ENCODE assay signal across 9 mouse cellular contexts in genomic region chr4:120420685-120421084, GRCm38 (mm10). TPM values are rescaled to one million over a fixed set of nuclear protein-coding genes. Genes with fewer than 3 reads are reported as not detected.
DNase-seq lines count a peak whose midpoint lies in the region; ATAC-seq and TF ChIP-seq lines count a peak whose summit lies in the region.
"Had no signal": no experiment of that assay in that cellular context is flagged by ENCODE, and none has a peak within 500 bp of the region (broad histone marks: within the 10 kb centered on the region; RNA-seq: fewer than 3 reads in every experiment).

No protein-coding gene starts in this region.

- TF ChIP-seq CTCF in hindbrain, postnatal 0 days (IDR thresholded peaks at IDR 0.05; ENCODE audit: low read depth), result no peak

- no peaks in the 10 kb centered on the region for H3K9me3 ChIP-seq in hindbrain, embryonic 11.5 days (ENCODE audit: control insufficient read depth, low read length)
- no peaks in the 10 kb centered on the region for H3K9me3 ChIP-seq in hindbrain, embryonic 13.5 days
- no peaks in the 10 kb centered on the region for H3K9me3 ChIP-seq in hindbrain, postnatal 0 days (ENCODE audit: low read length)
- no peaks in the 10 kb centered on the region for H3K9me3 ChIP-seq in lung, embryonic 16.5 days (ENCODE audit: control insufficient read depth, low read length)

- H3K4me1 ChIP-seq in hindbrain, embryonic 11.5 days (replicated peaks; ENCODE audit: control insufficient read depth, insufficient read depth, low read length), result no peaks in the 10 kb centered on the region
- peaks cover 17% of the 10 kb centered on the region for H3K4me1 ChIP-seq in hindbrain, embryonic 13.5 days (replicated peaks)
- peaks cover 6% of the 10 kb centered on the region; the same call in 1 of the 2 replicates for H3K4me1 ChIP-seq in hindbrain, postnatal 0 days (ENCODE audit: insufficient read depth, low read length)
- H3K4me1 ChIP-seq in lung, embryonic 16.5 days (replicated peaks; ENCODE audit: control insufficient read depth, insufficient read depth, low read length), result no peaks in the 10 kb centered on the region

- H3K4me3 ChIP-seq in hindbrain, embryonic 11.5 days (ENCODE audit: low read depth, low read length), result no peak overlapping the region
- H3K4me3 ChIP-seq in hindbrain, embryonic 13.5 days, result no peak overlapping the region
- H3K4me3 ChIP-seq in hindbrain, postnatal 0 days (ENCODE audit: low read length), result no peak overlapping the region
- no peak overlapping the region for H3K4me3 ChIP-seq in lung, embryonic 16.5 days (ENCODE audit: low read length)

- H3K4me2 ChIP-seq in hindbrain, embryonic 11.5 days (replicated peaks; ENCODE audit: low read depth, low read length), result no peak overlapping the region
- H3K4me2 ChIP-seq in hindbrain, embryonic 13.5 days, result no peak overlapping the region
- no peak overlapping the region for H3K4me2 ChIP-seq in hindbrain, postnatal 0 days (ENCODE audit: low read depth, low read length)
- no peak overlapping the region for H3K4me2 ChIP-seq in lung, embryonic 16.5 days (ENCODE audit: low read depth, low read length)

- ATAC-seq in hindbrain, embryonic 11.5 days (ENCODE audit: low FRiP score), result no peak
- ATAC-seq in hindbrain, embryonic 13.5 days (ENCODE audit: low FRiP score), result no peak
- ATAC-seq in hindbrain, postnatal 0 days, result no peak
- ATAC-seq in lung, embryonic 16.5 days (ENCODE audit: low read depth), result peak; percentile 38; the same call in 1 of the 2 replicates
- ATAC-seq in CD4-positive, CD25-positive, alpha-beta regulatory T cell, adult 4 months, result no peak
- ATAC-seq: forebrain, embryonic 14.5 days had no signal

- no peaks in the 10 kb centered on the region for H3K36me3 ChIP-seq in hindbrain, embryonic 11.5 days (ENCODE audit: control insufficient read depth, insufficient read depth, low read length)
- H3K36me3 ChIP-seq in hindbrain, embryonic 13.5 days, result no peaks in the 10 kb centered on the region
- H3K36me3 ChIP-seq in hindbrain, postnatal 0 days (ENCODE audit: insufficient read depth, low read length), result no peaks in the 10 kb centered on the region
- no peaks in the 10 kb centered on the region for H3K36me3 ChIP-seq in lung, embryonic 16.5 days (ENCODE audit: control insufficient read depth, insufficient read depth, low read length)

- peak; percentile 41 for DNase-seq in hindbrain, embryonic 11.5 days (ENCODE audit: low spot score)
- peak; percentile 49 to 67 for DNase-seq in cerebellum, postnatal 14 days
- peak; percentile 27 for DNase-seq in hindbrain, postnatal 0 days (ENCODE audit: low spot score)
- DNase-seq in thymus, postnatal 25 days, result no peak
- DNase-seq in embryo, embryonic 10 days (ENCODE audit: low spot score), result no peak

- H3K27ac ChIP-seq in hindbrain, embryonic 11.5 days (ENCODE audit: low read depth, low read length), result no peak overlapping the region
- H3K27ac ChIP-seq in hindbrain, embryonic 13.5 days, result no peak overlapping the region
- H3K27ac ChIP-seq in hindbrain, postnatal 0 days, result no peak overlapping the region
- H3K27ac ChIP-seq in lung, embryonic 16.5 days (ENCODE audit: low read length), result no peak overlapping the region

- no peaks in the 10 kb centered on the region for H3K27me3 ChIP-seq in hindbrain, embryonic 11.5 days (ENCODE audit: control insufficient read depth, insufficient read depth, low read length)
- H3K27me3 ChIP-seq in hindbrain, embryonic 13.5 days, result no peaks in the 10 kb centered on the region
- no peaks in the 10 kb centered on the region for H3K27me3 ChIP-seq in hindbrain, postnatal 0 days (ENCODE audit: insufficient read depth, low read length)
- H3K27me3 ChIP-seq in lung, embryonic 16.5 days (ENCODE audit: control insufficient read depth, insufficient read depth, low read depth, low read length), result no peaks in the 10 kb centered on the region

- no peak overlapping the region for H3K9ac ChIP-seq in hindbrain, embryonic 11.5 days (ENCODE audit: low read depth, low read length)
- H3K9ac ChIP-seq in hindbrain, embryonic 13.5 days, result no peak overlapping the region
- no peak overlapping the region for H3K9ac ChIP-seq in hindbrain, postnatal 0 days (replicated peaks; ENCODE audit: low read length)
- H3K9ac ChIP-seq in lung, embryonic 16.5 days (ENCODE audit: low read length), result no peak overlapping the region

RNA-seq across cellular contexts. Expression of gene Scmh1, which starts 15.6 kb away (rescaled TPM):
- polyA plus RNA-seq in hindbrain, embryonic 11.5 days (2014; fragmentation: Nextera tagmentation; extraction: Ambion mirVana), result 47.3 and 53.5 TPM in 2 replicates
- polyA plus RNA-seq in hindbrain, embryonic 13.5 days (2015; fragmentation: Nextera tagmentation; extraction: Ambion mirVana), result 84.7 and 85.7 TPM in 2 replicates
- 36.2 and 65.0 TPM in 2 replicates for total RNA-seq in hindbrain, postnatal 0 days (2014; rRNA removed)
- polyA plus RNA-seq in hindbrain, postnatal 0 days (2015; fragmentation: Nextera tagmentation; extraction: Ambion mirVana), result 51.4 and 52.5 TPM in 2 replicates
- polyA plus RNA-seq in lung, embryonic 16.5 days (2015; fragmentation: Nextera tagmentation; extraction: Ambion mirVana), result 38.5 and 43.2 TPM in 2 replicates
- polyA plus RNA-seq in CD4-positive, CD25-positive, alpha-beta regulatory T cell, adult 4 months (2017; shearing (Covaris generic)), result 10 to 100 TPM; 10.4 TPM

Comparison
In these comparisons a context has a peak if more than half of its experiments do, and no peak if none do; other contexts are left out.
1. DNase-seq: peak in hindbrain, embryonic 11.5 days (single experiment), cerebellum, postnatal 14 days (2 of 2) and hindbrain, postnatal 0 days (single experiment); none in thymus, postnatal 25 days (single experiment) and embryo, embryonic 10 days (single experiment).